Mouse (Mus musculus) ES-Bruce4 (cell line): ENCODE results near the gene Fstl4.

Experiments used
- EP300 ChIP-seq: IDR thresholded peaks from 2 replicates; pipeline ENCODE4 v1.6.1; 2011; ENCODE audit warnings: low read depth, low read length; ENCODE audit not compliant: insufficient read depth
- POLR2A ChIP-seq: IDR thresholded peaks from one replicate; pipeline ENCODE4 v1.8.1; 2011; ENCODE audit warnings: low read length; ENCODE audit not compliant: insufficient read depth

DNA sequence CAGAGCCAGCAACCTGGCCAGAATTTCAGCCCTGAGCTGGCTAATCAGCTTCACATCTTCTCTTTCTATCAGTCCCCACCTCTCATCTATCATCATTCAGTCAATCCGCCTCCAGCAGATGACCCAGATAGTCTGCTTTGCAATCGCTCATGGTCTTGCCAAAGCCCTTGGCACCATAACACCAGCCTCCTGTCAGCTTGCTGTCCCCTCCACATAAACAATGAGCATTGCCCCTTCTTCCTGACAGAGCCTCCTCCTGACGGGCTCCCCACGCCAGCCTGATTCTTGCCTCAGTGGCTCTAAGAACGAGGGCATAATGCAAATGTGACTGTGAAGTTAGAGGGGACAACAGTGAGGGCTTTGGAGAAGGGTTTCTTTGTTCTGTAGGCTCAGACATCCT, 355.5 kb downstream of the Fstl4 start:
- TF ChIP-seq EP300 (no peak), POLR2A (no peak)
